Mouse (Mus musculus) inflammation-experienced regulatory T-cells (primary cell): ENCODE measurements around the gene Il33. TPM values are rescaled to one million over a fixed set of nuclear protein-coding genes. Genes with fewer than 3 reads are reported as not detected.

ENCODE experiments used
- polyA plus RNA-seq, 2 experiments: library from polyadenylated mRNA; unstranded; fragments of 100-300 nt; shearing (Covaris generic); gene quantifications; one replicate each; pipeline ENCODE4 v1.2.1; 2017

Gene Il33
- 1 to 10 TPM in 1 of 2 experiments, under 1 TPM in 1; 0.31 to 4.4 TPM for polyA plus RNA-seq

GRCm38 (mm10) chr19:29924638-29925258, at the start of gene Il33:
Gene Il33, plus strand, starts transcription at chr19:29925114.

DNA sequence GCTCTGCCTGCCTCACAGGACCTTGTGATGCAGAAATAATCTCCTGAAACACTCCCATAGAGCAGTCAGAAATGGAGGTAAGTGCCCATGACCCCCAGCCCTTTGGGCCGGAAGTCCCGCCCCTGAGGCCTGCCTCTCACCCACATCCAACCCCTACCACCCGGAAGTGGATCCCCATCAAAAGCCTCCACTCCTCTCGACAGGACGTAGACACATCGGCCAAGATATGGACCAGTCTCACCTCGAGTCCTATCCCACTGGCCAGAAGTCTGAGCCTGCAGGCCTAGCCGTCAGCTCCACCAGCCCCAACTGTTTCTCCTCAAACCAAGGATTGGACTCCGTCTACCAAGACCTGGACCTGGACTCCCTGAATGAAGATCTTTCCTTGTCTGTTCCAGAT, 78.7 kb downstream of the Il33 start, which contains the start of gene Trpd52l3:
TSS of gene Trpd52l3 (plus strand) at position 170 of the 400 bp plus-strand sequence.

Other genes with a start within 250 kb of the Il33 start
- under 1 TPM; 0.35 to 0.69 TPM for gene Mlana, start 227.3 kb upstream of the Il33 start, polyA plus RNA-seq
- 10 to 100 TPM in 1 of 2 experiments, 1 to 10 TPM in 1; 8.1 to 11.1 TPM for gene 9930021J03Rik, start 119.1 kb upstream of the Il33 start, polyA plus RNA-seq
- 10 to 100 TPM in 1 of 2 experiments, 1 to 10 TPM in 1; 9.1 to 12.4 TPM for gene Ranbp6, start 112.1 kb upstream of the Il33 start, polyA plus RNA-seq
- gene Trpd52l3, start 78.7 kb downstream of the Il33 start, polyA plus RNA-seq: not detected
- gene Uhrf2, start 105.4 kb downstream of the Il33 start, polyA plus RNA-seq: 100 to 1,000 TPM in 1 of 2 experiments, 10 to 100 TPM in 1; 92.4 to 102 TPM